Mouse (Mus musculus) right cerebral cortex, postnatal 25 days (tissue): ENCODE results near the gene Fbxw11.
"Not testable (repeated sequence)": the region's sequence is repeated elsewhere in the genome, so short reads cannot be mapped to it uniquely, and the experiment has no call there.

Experiments
- DNase-seq: peaks from one replicate; pipeline ENCODE4 v3.0.0; 2022

The Fbxw11 gene

GRCm38 (mm10) chr11:32677811-32678210, 35.3 kb downstream of the Fbxw11 start:
- DNase-seq = no peak

GRCm38 (mm10) chr11:32679091-32679490, 36.6 kb downstream of the Fbxw11 start:
- DNase-seq = not testable (repeated sequence)

GRCm38 (mm10) chr11:32680014-32680413, 37.5 kb downstream of the Fbxw11 start:
- no peak for DNase-seq

- no peak for DNase-seq
These were observed 38.8 kb downstream of the Fbxw11 start for GRCm38 (mm10) chr11:32681192-32681795.

GRCm38 (mm10) chr11:32682335-32683102, 40.0 kb downstream of the Fbxw11 start:
- DNase-seq = no peak

- DNase-seq = no peak
These were observed 42.2 kb downstream of the Fbxw11 start for GRCm38 (mm10) chr11:32684690-32685254.

GRCm38 (mm10) chr11:32688245-32688855, 45.8 kb downstream of the Fbxw11 start:
- no peak for DNase-seq

- no peak for DNase-seq
These were observed 47.0 kb downstream of the Fbxw11 start for GRCm38 (mm10) chr11:32689510-32689909.

- no peak for DNase-seq
These were observed 50.3 kb downstream of the Fbxw11 start for GRCm38 (mm10) chr11:32692834-32693233.

GRCm38 (mm10) chr11:32693431-32694141, 51.1 kb downstream of the Fbxw11 start:
- DNase-seq = no peak

GRCm38 (mm10) chr11:32694322-32695003, 51.9 kb downstream of the Fbxw11 start:
- DNase-seq = not testable (repeated sequence)

GRCm38 (mm10) chr11:32696446-32697090, 54.0 kb downstream of the Fbxw11 start:
- no peak for DNase-seq

- no peak for DNase-seq
These were observed 55.2 kb downstream of the Fbxw11 start for GRCm38 (mm10) chr11:32697695-32698094.

GRCm38 (mm10) chr11:32699913-32700493, 57.5 kb downstream of the Fbxw11 start:
- DNase-seq = no peak

- no peak for DNase-seq
These were observed 59.0 kb downstream of the Fbxw11 start for GRCm38 (mm10) chr11:32701566-32701965.

GRCm38 (mm10) chr11:32704241-32704890, 61.8 kb downstream of the Fbxw11 start:
- DNase-seq = no peak

GRCm38 (mm10) chr11:32706406-32706993, 64.0 kb downstream of the Fbxw11 start:
- no peak for DNase-seq

- DNase-seq = no peak
These were observed 65.0 kb downstream of the Fbxw11 start for GRCm38 (mm10) chr11:32707481-32707880.

GRCm38 (mm10) chr11:32708739-32709501, 66.4 kb downstream of the Fbxw11 start:
- no peak for DNase-seq

- no peak for DNase-seq
These were observed 67.0 kb downstream of the Fbxw11 start for GRCm38 (mm10) chr11:32709563-32709962.
